Mouse (Mus musculus): ENCODE measurements around the gene Xpc. TPM values are rescaled to one million over a fixed set of nuclear protein-coding genes. Genes with fewer than 3 reads are reported as not detected.
"Not testable (repeated sequence)": the region's sequence is repeated elsewhere in the genome, so short reads cannot be mapped to it uniquely, and the experiment has no call there.

Xpc gene
- polyA plus RNA-seq, 1 experiment from 2014 or later: 20.4 TPM

DNA sequence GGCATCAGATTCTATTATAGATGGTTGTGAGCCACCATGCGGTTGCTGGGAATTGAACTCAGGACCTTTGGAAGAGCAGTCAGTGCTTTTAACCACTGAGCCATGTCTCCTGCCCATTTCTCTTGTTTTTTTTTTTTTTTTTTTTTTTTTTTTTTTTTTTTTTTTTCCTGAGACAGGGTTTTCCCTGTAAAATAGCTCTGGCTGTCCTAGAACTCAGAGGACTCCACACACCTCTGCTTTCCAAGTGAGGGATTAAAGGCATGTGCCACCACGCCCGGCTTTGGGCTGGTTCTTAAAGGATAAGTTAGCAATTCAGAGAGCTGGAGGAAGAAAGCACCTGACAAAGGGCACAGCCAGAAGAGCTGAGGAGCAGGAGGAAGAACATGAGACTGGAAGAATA, 44.3 kb downstream of the Xpc start:
- not testable (repeated sequence) for H3K9me3 ChIP-seq (replicated peaks; ENCODE audit: control insufficient read depth, low read length, poor library complexity, severe bottlenecking); H3K4me2 ChIP-seq (ENCODE audit: low read length); H3K27ac ChIP-seq (ENCODE audit: low read length); H3K9ac ChIP-seq (ENCODE audit: low read depth, low read length); H3K36me3 ChIP-seq (ENCODE audit: control insufficient read depth, insufficient read depth, low read length); H3K27me3 ChIP-seq (ENCODE audit: control insufficient read depth, insufficient read depth, low read depth, low read length); H3K4me3 ChIP-seq (ENCODE audit: low read depth, low read length); ATAC-seq
- WGBS: 98% methylated on average over 3 of the region's 3 CpGs
- peaks cover 24% of the 10 kb centered on the region for H3K4me1 ChIP-seq (ENCODE audit: control insufficient read depth, insufficient read depth, low read length)

DNA sequence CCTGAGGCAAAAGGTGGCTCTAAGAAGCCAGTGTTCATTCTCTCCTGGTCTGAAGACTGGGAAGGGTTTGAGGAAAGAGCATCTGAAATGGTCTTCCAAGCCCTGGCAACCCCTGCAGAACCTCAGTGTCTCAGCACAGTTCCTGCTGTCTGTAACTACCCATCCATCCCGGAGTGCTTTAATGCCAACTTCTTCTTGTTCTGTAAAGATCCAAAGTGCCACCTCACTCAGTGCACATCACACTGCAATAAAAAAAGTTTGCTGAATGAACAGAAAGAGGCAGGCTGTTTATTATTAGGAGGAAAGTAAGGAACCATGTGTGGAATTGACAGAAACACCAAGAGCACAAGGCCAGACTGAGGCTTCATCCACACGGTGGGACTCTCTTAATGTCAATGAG, 45.0 kb downstream of the Xpc start:
- Histone ChIP-seq H3K36me3 (ENCODE audit: control insufficient read depth, insufficient read depth, low read length) (peaks cover 5% of the 10 kb centered on the region), H3K4me1 (ENCODE audit: control insufficient read depth, insufficient read depth, low read length) (peaks cover 24% of the 10 kb centered on the region), H3K9me3 (replicated peaks; ENCODE audit: control insufficient read depth, low read length, poor library complexity, severe bottlenecking) (no peaks in the 10 kb centered on the region), H3K4me2 (ENCODE audit: low read length) (no peak overlapping the region), H3K9ac (ENCODE audit: low read depth, low read length) (no peak overlapping the region), H3K27me3 (ENCODE audit: control insufficient read depth, insufficient read depth, low read depth, low read length) (no peaks in the 10 kb centered on the region), H3K27ac (ENCODE audit: low read length) (no peak overlapping the region), H3K4me3 (ENCODE audit: low read depth, low read length) (no peak overlapping the region)
- 93% methylated on average over 2 of the region's 2 CpGs for WGBS
- no peak for ATAC-seq

DNA sequence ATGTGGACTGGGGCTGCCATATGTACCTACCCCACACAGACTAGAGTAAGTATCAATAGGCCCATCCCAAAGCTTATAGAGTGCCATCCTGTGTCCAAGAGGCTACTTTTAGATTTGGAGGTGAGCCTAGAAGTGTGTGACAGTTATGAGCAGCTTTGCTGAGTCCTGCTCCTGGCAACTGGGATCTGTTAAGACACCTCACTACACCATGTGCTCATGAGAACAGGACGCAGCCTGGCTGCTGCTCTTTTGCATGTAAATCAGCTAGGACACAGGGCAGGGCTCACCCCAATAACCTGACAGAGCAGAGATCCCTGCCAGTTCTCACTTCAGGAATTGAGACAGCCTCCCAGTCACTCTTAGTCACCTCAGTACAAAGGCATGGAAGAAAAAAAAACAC, 48.6 kb downstream of the Xpc start:
- Histone ChIP-seq H3K4me2 (ENCODE audit: low read length) (no peak overlapping the region), H3K4me1 (ENCODE audit: control insufficient read depth, insufficient read depth, low read length) (peaks cover 2% of the 10 kb centered on the region), H3K9me3 (replicated peaks; ENCODE audit: control insufficient read depth, low read length, poor library complexity, severe bottlenecking) (no peaks in the 10 kb centered on the region), H3K27ac (ENCODE audit: low read length) (no peak overlapping the region), H3K9ac (ENCODE audit: low read depth, low read length) (no peak overlapping the region), H3K27me3 (ENCODE audit: control insufficient read depth, insufficient read depth, low read depth, low read length) (no peaks in the 10 kb centered on the region), H3K4me3 (ENCODE audit: low read depth, low read length) (no peak overlapping the region), H3K36me3 (ENCODE audit: control insufficient read depth, insufficient read depth, low read length) (peaks cover 19% of the 10 kb centered on the region)
- 90% methylated on average over 1 of the region's 1 CpGs for WGBS
- no peak for ATAC-seq

DNA sequence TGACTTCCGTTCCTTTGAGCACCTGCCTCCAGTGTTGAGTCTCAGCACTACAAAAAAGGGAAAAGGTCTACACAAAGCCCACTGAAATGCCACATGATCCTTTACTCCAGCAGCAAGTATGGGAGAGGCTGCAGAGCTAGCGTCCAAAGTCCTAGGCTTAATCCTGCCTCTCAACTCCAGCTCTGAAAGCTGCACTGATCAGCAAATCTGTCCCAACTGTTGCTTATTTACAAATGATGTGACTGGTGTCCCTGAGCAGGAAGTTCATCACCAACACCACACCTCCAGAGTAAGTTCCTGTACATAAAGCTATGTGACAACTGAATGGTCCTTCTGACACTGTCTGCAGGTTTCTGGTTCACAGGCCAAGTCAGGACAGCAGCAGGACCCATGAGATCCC, 49.9 kb downstream of the Xpc start:
- no peak overlapping the region for H3K9ac ChIP-seq (ENCODE audit: low read depth, low read length)
- no peak overlapping the region for H3K27ac ChIP-seq (ENCODE audit: low read length)
- H3K36me3 ChIP-seq (ENCODE audit: control insufficient read depth, insufficient read depth, low read length): peaks cover 19% of the 10 kb centered on the region
- no peaks in the 10 kb centered on the region for H3K27me3 ChIP-seq (ENCODE audit: control insufficient read depth, insufficient read depth, low read depth, low read length)
- H3K4me3 ChIP-seq (ENCODE audit: low read depth, low read length): no peak overlapping the region
- no peaks in the 10 kb centered on the region for H3K4me1 ChIP-seq (ENCODE audit: control insufficient read depth, insufficient read depth, low read length)
- H3K4me2 ChIP-seq (ENCODE audit: low read length): no peak overlapping the region
- WGBS: 88% methylated on average over 2 of the region's 2 CpGs
- ATAC-seq: no peak
- H3K9me3 ChIP-seq (replicated peaks; ENCODE audit: control insufficient read depth, low read length, poor library complexity, severe bottlenecking): no peaks in the 10 kb centered on the region

DNA sequence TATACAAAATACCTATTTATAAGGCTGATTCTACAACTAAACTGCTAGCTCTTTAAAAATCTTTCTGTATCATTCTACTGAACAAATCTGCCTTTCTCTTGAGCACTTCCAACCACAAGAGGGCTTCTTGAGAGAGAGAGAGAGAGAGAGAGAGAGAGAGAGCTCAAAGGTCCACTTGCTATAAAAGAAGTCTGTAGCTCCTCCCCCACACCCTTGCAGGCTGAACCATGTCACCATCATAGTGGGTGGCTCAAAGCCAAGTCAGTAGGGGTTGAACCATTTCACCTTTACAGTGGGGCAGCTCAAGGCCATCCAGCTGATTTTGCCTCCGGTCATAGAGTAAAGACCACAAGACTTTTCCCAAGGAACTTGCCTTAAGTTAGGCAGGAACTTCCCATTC, 56.2 kb downstream of the Xpc start:
- H3K27me3 ChIP-seq (ENCODE audit: control insufficient read depth, insufficient read depth, low read depth, low read length): no peaks in the 10 kb centered on the region

DNA sequence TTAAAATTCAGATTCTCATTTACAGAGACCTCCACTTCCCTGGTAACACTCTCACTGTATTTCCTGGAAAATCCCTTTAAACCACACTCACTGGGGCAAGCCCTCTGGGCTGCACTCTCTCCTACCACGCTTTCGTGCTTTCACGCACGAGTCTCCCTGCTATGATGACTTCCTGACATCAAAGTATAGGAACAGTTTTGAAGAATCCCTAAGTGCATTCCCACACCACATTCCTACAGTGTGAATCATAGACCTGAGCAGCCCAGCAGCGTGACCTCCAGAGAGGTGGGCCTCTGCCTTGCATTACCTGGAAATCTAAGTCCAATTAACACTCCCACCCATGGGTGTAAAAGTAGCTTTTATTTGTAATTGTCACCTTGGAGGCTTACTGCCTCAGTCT, 61.1 kb downstream of the Xpc start:
- 69% methylated on average over 5 of the region's 5 CpGs for WGBS
- no peak for ATAC-seq
- no peaks in the 10 kb centered on the region for H3K27me3 ChIP-seq (ENCODE audit: control insufficient read depth, insufficient read depth, low read depth, low read length)
- no peak overlapping the region for H3K4me2 ChIP-seq (ENCODE audit: low read length)
- H3K36me3 ChIP-seq (ENCODE audit: control insufficient read depth, insufficient read depth, low read length): no peaks in the 10 kb centered on the region
- H3K9me3 ChIP-seq (replicated peaks; ENCODE audit: control insufficient read depth, low read length, poor library complexity, severe bottlenecking): no peaks in the 10 kb centered on the region
- no peaks in the 10 kb centered on the region for H3K4me1 ChIP-seq (ENCODE audit: control insufficient read depth, insufficient read depth, low read length)
- no peak overlapping the region for H3K9ac ChIP-seq (ENCODE audit: low read depth, low read length)
- no peak overlapping the region for H3K4me3 ChIP-seq (ENCODE audit: low read depth, low read length)
- H3K27ac ChIP-seq (ENCODE audit: low read length): no peak overlapping the region

More for the DNA sequence above, 56.2 kb downstream of the Xpc start:
- H3K4me3 ChIP-seq (ENCODE audit: low read depth, low read length): no peak overlapping the region
- 100% methylated on average over 1 of the region's 1 CpGs for WGBS
- H3K4me1 ChIP-seq (ENCODE audit: control insufficient read depth, insufficient read depth, low read length): no peaks in the 10 kb centered on the region
- H3K36me3 ChIP-seq (ENCODE audit: control insufficient read depth, insufficient read depth, low read length): peaks cover 8% of the 10 kb centered on the region; the same call in 1 of the 2 replicates
- no peak overlapping the region for H3K4me2 ChIP-seq (ENCODE audit: low read length)
- no peak overlapping the region for H3K9ac ChIP-seq (ENCODE audit: low read depth, low read length)
- no peaks in the 10 kb centered on the region for H3K9me3 ChIP-seq (replicated peaks; ENCODE audit: control insufficient read depth, low read length, poor library complexity, severe bottlenecking)
- no peak for ATAC-seq
- H3K27ac ChIP-seq (ENCODE audit: low read length): no peak overlapping the region

DNA sequence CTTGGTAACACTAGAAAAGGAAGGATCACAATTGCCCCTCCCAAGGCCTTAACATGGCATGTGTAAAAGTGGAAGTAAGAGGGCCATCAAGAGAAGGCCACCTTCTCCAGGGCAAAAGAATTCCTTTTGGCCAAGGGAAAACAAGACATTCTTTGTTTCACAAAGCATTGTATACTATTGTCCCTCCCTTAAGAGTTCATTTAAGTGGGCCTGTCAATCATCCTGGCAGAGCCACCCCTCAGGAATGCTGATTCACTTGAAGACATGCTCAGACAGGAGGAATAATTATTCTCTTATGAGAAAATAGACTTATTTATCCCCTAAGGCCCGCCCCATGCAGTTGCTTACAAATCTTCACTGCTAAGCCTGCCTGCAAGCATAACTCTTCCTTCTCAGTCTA, 63.6 kb downstream of the Xpc start:
- no peak for ATAC-seq
- H3K4me3 ChIP-seq (ENCODE audit: low read depth, low read length): no peak overlapping the region
- H3K9me3 ChIP-seq (replicated peaks; ENCODE audit: control insufficient read depth, low read length, poor library complexity, severe bottlenecking): no peaks in the 10 kb centered on the region
- no peaks in the 10 kb centered on the region for H3K36me3 ChIP-seq (ENCODE audit: control insufficient read depth, insufficient read depth, low read length)
- no peak overlapping the region for H3K27ac ChIP-seq (ENCODE audit: low read length)
- H3K4me2 ChIP-seq (ENCODE audit: low read length): no peak overlapping the region
- 65% methylated on average over 1 of the region's 1 CpGs for WGBS
- H3K9ac ChIP-seq (ENCODE audit: low read depth, low read length): no peak overlapping the region
- H3K27me3 ChIP-seq (ENCODE audit: control insufficient read depth, insufficient read depth, low read depth, low read length): no peaks in the 10 kb centered on the region
- no peaks in the 10 kb centered on the region for H3K4me1 ChIP-seq (ENCODE audit: control insufficient read depth, insufficient read depth, low read length)

DNA sequence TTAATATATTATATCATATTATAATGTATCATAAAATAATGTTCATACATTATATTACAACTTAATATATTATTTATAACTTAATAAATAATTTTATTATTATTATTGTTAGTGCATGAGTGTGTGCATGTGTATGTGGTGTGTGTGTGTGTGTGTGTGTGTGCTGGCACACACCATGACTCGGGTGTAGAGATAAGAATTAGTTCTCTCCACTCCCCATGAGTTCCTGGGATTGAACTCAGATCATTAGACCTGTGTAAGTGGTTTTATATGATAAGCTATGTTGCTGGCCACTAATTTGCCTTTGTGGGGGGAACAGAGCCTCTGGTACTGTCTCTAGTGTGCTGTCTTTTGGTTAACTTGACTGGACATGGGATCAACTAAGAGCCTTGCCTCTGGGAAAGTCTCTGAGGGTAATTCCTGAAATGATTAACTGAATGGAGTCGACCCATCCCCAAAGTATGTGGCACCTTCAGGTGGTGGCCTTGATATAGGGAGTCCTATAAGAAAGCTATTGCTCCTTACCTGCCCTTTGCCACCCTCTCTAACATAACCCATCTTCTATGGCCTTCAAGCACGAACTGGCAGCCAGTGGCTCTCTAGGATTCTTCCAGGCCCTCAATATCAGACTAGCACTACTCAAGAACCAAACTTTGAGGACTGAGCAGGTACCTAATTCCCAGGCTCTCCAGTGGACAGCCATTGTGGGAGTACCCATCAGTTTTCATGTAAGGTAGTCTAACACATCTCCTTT, 66.0 kb downstream of the Xpc start:
- Histone ChIP-seq H3K4me1 (ENCODE audit: control insufficient read depth, insufficient read depth, low read length) (no peaks in the 10 kb centered on the region), H3K27me3 (ENCODE audit: control insufficient read depth, insufficient read depth, low read depth, low read length) (no peaks in the 10 kb centered on the region), H3K36me3 (ENCODE audit: control insufficient read depth, insufficient read depth, low read length) (no peaks in the 10 kb centered on the region), H3K9me3 (replicated peaks; ENCODE audit: control insufficient read depth, low read length, poor library complexity, severe bottlenecking) (no peaks in the 10 kb centered on the region), H3K9ac (ENCODE audit: low read depth, low read length) (no peak overlapping the region), H3K27ac (ENCODE audit: low read length) (no peak overlapping the region), H3K4me3 (ENCODE audit: low read depth, low read length) (no peak overlapping the region), H3K4me2 (ENCODE audit: low read length) (no peak overlapping the region)
- ATAC-seq: no peak
- 56% methylated on average over 3 of the region's 3 CpGs for WGBS

DNA sequence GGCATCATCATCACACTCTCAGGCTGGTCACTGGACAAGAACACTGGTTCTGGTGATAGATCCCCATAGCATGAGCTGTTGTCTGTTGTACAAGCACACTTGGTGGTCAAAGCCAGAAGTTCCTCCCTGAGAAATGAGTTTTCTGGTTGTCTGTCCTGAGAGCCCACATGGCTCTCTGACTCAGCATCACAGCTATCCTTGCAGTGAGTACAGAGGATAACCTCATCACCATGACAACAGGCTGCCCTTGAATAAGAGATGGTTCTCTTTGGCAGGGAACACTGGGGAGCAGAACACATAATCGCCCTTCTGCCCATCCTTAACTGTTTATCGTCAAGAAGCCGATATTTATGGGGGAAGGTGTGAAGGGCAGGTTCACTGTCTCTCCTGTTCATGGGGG, 70.4 kb downstream of the Xpc start:
- Histone ChIP-seq H3K4me3 (ENCODE audit: low read depth, low read length) (no peak overlapping the region), H3K9me3 (replicated peaks; ENCODE audit: control insufficient read depth, low read length, poor library complexity, severe bottlenecking) (no peaks in the 10 kb centered on the region), H3K9ac (ENCODE audit: low read depth, low read length) (no peak overlapping the region), H3K36me3 (ENCODE audit: control insufficient read depth, insufficient read depth, low read length) (no peaks in the 10 kb centered on the region), H3K27ac (ENCODE audit: low read length) (no peak overlapping the region), H3K4me1 (ENCODE audit: control insufficient read depth, insufficient read depth, low read length) (peaks cover 6% of the 10 kb centered on the region), H3K27me3 (ENCODE audit: control insufficient read depth, insufficient read depth, low read depth, low read length) (no peaks in the 10 kb centered on the region), H3K4me2 (ENCODE audit: low read length) (no peak overlapping the region)
- no peak for ATAC-seq
- 73% methylated on average over 3 of the region's 3 CpGs for WGBS
